Mouse (Mus musculus): ENCODE results near the gene 2210016F16Rik. TPM values are rescaled to one million over a fixed set of nuclear protein-coding genes. Genes with fewer than 3 reads are reported as not detected.

2210016F16Rik gene
- polyA plus RNA-seq, 1 experiment from 2014 or later, result 27.6 TPM

DNA sequence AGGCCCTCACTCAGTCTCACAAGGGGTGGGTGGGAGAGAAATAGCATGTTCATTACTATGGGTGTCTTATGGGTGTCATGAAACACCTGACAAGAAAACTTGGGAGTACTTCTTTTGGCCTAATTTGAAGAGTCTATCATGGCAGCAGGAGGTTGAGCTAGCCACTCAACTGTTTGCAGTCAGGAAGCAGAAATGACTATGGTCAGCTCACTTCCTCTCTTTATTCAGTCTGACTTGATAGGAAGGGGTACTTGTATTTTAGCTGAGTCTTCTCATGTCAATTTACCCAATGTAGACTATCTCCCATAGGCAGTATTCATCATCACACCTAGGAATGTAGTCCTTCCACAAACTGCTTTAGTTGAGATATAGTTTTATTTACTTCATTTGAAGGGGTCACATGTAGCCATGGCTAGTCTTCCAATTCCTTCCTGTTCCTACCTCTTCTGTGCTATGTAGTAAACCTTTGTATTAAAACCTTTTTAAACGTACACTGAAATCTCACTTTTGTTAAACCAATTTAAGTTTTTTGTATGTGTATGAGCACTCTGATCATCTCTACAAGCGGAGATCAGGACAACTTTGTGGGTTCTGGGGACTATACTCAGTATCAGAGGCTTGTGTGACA is 4.4 kb upstream of the 2210016F16Rik start:
- WGBS, result 83% methylated on average over 2 of the region's 2 CpGs

DNA sequence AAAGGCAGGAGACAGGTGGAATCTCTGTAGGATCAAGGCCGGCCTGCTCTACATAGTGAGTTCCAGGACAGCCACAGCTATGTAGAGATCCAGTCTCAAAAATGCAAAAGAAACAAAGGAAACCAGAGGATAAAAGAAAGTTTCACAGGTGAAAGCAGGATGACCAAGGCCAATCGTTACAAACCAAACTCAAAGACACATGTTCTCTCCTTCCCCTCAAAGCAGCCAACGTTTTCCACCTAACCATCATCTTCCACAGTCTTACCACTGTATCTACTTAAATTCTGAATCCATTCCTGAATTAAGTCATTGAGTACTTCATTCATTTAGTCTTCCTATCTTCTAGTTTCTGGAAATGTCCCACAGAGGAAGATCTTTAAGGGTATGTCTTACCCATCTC is 3.4 kb upstream of the 2210016F16Rik start:
- H3K27ac ChIP-seq (ENCODE audit: low read depth, low read length), result no peak overlapping the region
- H3K4me2 ChIP-seq (ENCODE audit: low read depth, low read length, severe bottlenecking), result no peak overlapping the region
- H3K9me3 ChIP-seq (ENCODE audit: control insufficient read depth, low read length), result no peaks in the 10 kb centered on the region
- no peak overlapping the region for H3K9ac ChIP-seq (ENCODE audit: low read length)
- WGBS, result 49% methylated on average over 3 of the region's 3 CpGs
- no peak overlapping the region for H3K4me3 ChIP-seq (ENCODE audit: low read depth, low read length)
- H3K36me3 ChIP-seq (ENCODE audit: control insufficient read depth, insufficient read depth, low read length), result peaks cover 6% of the 10 kb centered on the region; the same call in 1 of the 2 replicates
- no peak for DNase-seq (ENCODE audit: low spot score)
- H3K27me3 ChIP-seq (ENCODE audit: control insufficient read depth, insufficient read depth, low read length), result no peaks in the 10 kb centered on the region
- H3K4me1 ChIP-seq (replicated peaks; ENCODE audit: control insufficient read depth, insufficient read depth, low read length), result no peaks in the 10 kb centered on the region
- 0 out of 2 replicates have a peak, but pooled peaks have one; percentile 27 for ATAC-seq (replicated peaks; ENCODE audit: low FRiP score)

More for the DNA sequence above, 4.4 kb upstream of the 2210016F16Rik start:
- Histone ChIP-seq H3K27ac (ENCODE audit: low read depth, low read length) (no peak overlapping the region), H3K4me3 (ENCODE audit: low read depth, low read length) (no peak overlapping the region), H3K36me3 (ENCODE audit: control insufficient read depth, insufficient read depth, low read length) (peaks cover 11% of the 10 kb centered on the region), H3K9me3 (ENCODE audit: control insufficient read depth, low read length) (no peaks in the 10 kb centered on the region), H3K4me1 (replicated peaks; ENCODE audit: control insufficient read depth, insufficient read depth, low read length) (no peaks in the 10 kb centered on the region), H3K9ac (ENCODE audit: low read length) (no peak overlapping the region), H3K27me3 (ENCODE audit: control insufficient read depth, insufficient read depth, low read length) (no peaks in the 10 kb centered on the region), H3K4me2 (ENCODE audit: low read depth, low read length, severe bottlenecking) (no peak overlapping the region)
- DNase-seq (ENCODE audit: low spot score) (no peak), ATAC-seq (replicated peaks; ENCODE audit: low FRiP score) (no peak)

DNA sequence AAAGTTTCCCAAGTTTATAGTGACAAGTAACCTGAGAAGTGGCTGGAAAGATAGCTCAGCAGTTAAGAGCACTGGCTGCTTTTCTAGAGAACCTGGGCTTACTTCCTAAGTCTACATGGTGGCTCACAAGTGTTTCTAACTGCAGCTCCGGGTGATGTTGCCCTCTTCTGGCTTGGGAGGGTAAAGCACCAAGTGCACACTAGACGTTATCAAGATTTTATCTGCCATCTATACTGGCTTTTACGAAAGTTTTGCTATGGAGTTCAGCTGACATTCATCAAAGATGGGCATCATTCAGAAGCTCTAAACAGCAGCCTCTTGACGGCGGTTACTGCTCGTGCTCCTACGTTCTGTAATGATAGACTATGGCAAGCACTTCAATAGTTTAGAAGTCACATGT is 2.9 kb upstream of the 2210016F16Rik start:
- Histone ChIP-seq H3K9me3 (ENCODE audit: control insufficient read depth, low read length) (no peaks in the 10 kb centered on the region), H3K4me2 (ENCODE audit: low read depth, low read length, severe bottlenecking) (no peak overlapping the region), H3K27ac (ENCODE audit: low read depth, low read length) (no peak overlapping the region), H3K9ac (ENCODE audit: low read length) (no peak overlapping the region), H3K27me3 (ENCODE audit: control insufficient read depth, insufficient read depth, low read length) (no peaks in the 10 kb centered on the region), H3K36me3 (ENCODE audit: control insufficient read depth, insufficient read depth, low read length) (peaks cover 6% of the 10 kb centered on the region; the same call in 1 of the 2 replicates), H3K4me1 (replicated peaks; ENCODE audit: control insufficient read depth, insufficient read depth, low read length) (no peaks in the 10 kb centered on the region), H3K4me3 (ENCODE audit: low read depth, low read length) (no peak overlapping the region)
- 0 out of 2 replicates have a peak, but pooled peaks have one; percentile 43 for ATAC-seq (replicated peaks; ENCODE audit: low FRiP score)
- WGBS, result 20% methylated on average over 7 of the region's 7 CpGs
- DNase-seq (ENCODE audit: low spot score), result peak; percentile 83

DNA sequence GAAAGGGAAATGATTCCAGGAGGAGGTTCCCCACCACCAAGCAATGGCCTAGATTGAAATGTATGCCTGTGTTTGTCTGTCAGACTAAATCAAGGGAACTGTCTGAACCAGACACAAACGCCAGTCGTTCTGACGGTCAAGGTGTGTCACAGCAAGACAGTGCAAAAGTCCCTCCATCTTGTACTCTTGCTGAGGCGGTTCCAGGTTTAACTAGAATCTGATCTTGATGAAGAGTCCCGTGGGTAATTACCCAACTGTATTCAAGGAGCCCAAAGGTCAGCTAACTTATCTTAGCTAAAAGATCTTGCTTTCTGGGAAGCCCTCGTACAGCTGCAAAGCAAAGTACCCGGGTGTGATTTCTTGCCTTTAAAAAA is 509 bp upstream of the 2210016F16Rik start:
- no peak overlapping the region for H3K4me3 ChIP-seq (ENCODE audit: low read depth, low read length)
- H3K27ac ChIP-seq (ENCODE audit: low read depth, low read length), result no peak overlapping the region
- H3K9ac ChIP-seq (ENCODE audit: low read length), result peak overlapping the region; percentile 72; the same call in 1 of the 2 replicates
- H3K9me3 ChIP-seq (ENCODE audit: control insufficient read depth, low read length), result peaks cover 13% of the 10 kb centered on the region; the same call in 1 of the 2 replicates
- 81% methylated on average over 7 of the region's 7 CpGs for WGBS
- peak overlapping the region; percentile 77 for H3K4me2 ChIP-seq (ENCODE audit: low read depth, low read length, severe bottlenecking)
- peaks cover 15% of the 10 kb centered on the region for H3K36me3 ChIP-seq (ENCODE audit: control insufficient read depth, insufficient read depth, low read length)
- ATAC-seq (replicated peaks; ENCODE audit: low FRiP score) (no peak; the same call in 1 of the 2 replicates), DNase-seq (ENCODE audit: low spot score) (no peak)
- H3K4me1 ChIP-seq (replicated peaks; ENCODE audit: control insufficient read depth, insufficient read depth, low read length), result no peaks in the 10 kb centered on the region
- no peaks in the 10 kb centered on the region for H3K27me3 ChIP-seq (ENCODE audit: control insufficient read depth, insufficient read depth, low read length)

DNA sequence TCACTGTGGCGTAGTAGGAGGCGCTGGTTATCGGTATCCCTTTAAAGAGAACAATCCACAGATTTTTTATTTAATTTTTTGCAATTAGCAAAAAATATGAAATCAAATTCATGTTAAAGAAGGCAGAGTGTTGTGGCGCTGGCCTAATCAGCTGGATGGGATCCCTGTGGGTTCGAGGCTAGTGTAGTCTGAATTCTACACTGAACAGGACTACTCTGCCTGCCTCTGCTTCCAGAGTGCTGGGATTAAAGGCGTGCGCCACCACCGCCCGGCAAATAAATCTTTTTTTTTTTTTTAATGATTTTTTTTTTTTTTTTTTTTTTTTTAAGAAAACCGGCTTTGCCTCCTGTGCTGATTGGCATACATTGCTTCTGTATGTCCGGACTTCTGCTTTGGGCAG is 654 bp downstream of the 2210016F16Rik start:
- peak overlapping the region; percentile 77 for H3K4me2 ChIP-seq (ENCODE audit: low read depth, low read length, severe bottlenecking)
- 56% methylated on average over 11 of the region's 11 CpGs for WGBS
- H3K27ac ChIP-seq (ENCODE audit: low read depth, low read length), result no peak overlapping the region

DNA sequence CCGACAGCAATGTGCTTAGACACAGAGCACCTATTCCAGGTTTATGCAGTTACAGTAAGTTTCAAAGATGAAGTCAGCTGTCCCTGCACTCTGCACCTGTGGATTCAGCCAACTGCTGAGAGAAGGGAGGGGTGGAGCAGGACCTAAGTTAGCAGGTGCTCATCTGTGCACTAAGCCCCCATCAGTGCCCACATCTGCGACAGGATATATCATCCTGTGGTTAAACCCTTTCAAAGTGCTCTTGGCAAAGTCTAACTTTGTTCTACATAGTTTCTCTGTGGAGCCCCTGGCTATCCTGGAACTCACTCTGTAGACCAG is 11.9 kb downstream of the 2210016F16Rik start:
- Histone ChIP-seq H3K27ac (ENCODE audit: low read depth, low read length) (no peak overlapping the region), H3K9ac (ENCODE audit: low read length) (no peak overlapping the region), H3K4me1 (replicated peaks; ENCODE audit: control insufficient read depth, insufficient read depth, low read length) (no peaks in the 10 kb centered on the region), H3K9me3 (ENCODE audit: control insufficient read depth, low read length) (no peaks in the 10 kb centered on the region), H3K36me3 (ENCODE audit: control insufficient read depth, insufficient read depth, low read length) (no peaks in the 10 kb centered on the region), H3K4me3 (ENCODE audit: low read depth, low read length) (no peak overlapping the region), H3K27me3 (ENCODE audit: control insufficient read depth, insufficient read depth, low read length) (no peaks in the 10 kb centered on the region), H3K4me2 (ENCODE audit: low read depth, low read length, severe bottlenecking) (no peak overlapping the region)
- no peak for ATAC-seq (replicated peaks; ENCODE audit: low FRiP score)
- no peak for DNase-seq (ENCODE audit: low spot score)
- 91% methylated on average over 2 of the region's 2 CpGs for WGBS

More for the DNA sequence above, 654 bp downstream of the 2210016F16Rik start:
- Histone ChIP-seq H3K27me3 (ENCODE audit: control insufficient read depth, insufficient read depth, low read length) (no peaks in the 10 kb centered on the region), H3K9me3 (ENCODE audit: control insufficient read depth, low read length) (peaks cover 17% of the 10 kb centered on the region; the same call in 1 of the 2 replicates), H3K4me1 (replicated peaks; ENCODE audit: control insufficient read depth, insufficient read depth, low read length) (no peaks in the 10 kb centered on the region), H3K9ac (ENCODE audit: low read length) (peak overlapping the region; percentile 72), H3K36me3 (ENCODE audit: control insufficient read depth, insufficient read depth, low read length) (peaks cover 15% of the 10 kb centered on the region), H3K4me3 (ENCODE audit: low read depth, low read length) (peak overlapping the region; percentile 60)
- no peak for DNase-seq (ENCODE audit: low spot score)
- ATAC-seq (replicated peaks; ENCODE audit: low FRiP score), result peak; percentile 57

GRCm38 (mm10) chr13:58372278-58373152 is 12.5 kb downstream of the 2210016F16Rik start:
- DNase-seq (ENCODE audit: low spot score), result no peak
- ATAC-seq (replicated peaks; ENCODE audit: low FRiP score), result no peak
- Histone ChIP-seq H3K4me1 (replicated peaks; ENCODE audit: control insufficient read depth, insufficient read depth, low read length) (no peaks in the 10 kb centered on the region), H3K4me2 (ENCODE audit: low read depth, low read length, severe bottlenecking) (no peak overlapping the region), H3K27ac (ENCODE audit: low read depth, low read length) (no peak overlapping the region), H3K27me3 (ENCODE audit: control insufficient read depth, insufficient read depth, low read length) (no peaks in the 10 kb centered on the region), H3K36me3 (ENCODE audit: control insufficient read depth, insufficient read depth, low read length) (no peaks in the 10 kb centered on the region), H3K4me3 (ENCODE audit: low read depth, low read length) (no peak overlapping the region), H3K9ac (ENCODE audit: low read length) (no peak overlapping the region), H3K9me3 (ENCODE audit: control insufficient read depth, low read length) (no peaks in the 10 kb centered on the region)
- 93% methylated on average over 5 of the region's 5 CpGs for WGBS

DNA sequence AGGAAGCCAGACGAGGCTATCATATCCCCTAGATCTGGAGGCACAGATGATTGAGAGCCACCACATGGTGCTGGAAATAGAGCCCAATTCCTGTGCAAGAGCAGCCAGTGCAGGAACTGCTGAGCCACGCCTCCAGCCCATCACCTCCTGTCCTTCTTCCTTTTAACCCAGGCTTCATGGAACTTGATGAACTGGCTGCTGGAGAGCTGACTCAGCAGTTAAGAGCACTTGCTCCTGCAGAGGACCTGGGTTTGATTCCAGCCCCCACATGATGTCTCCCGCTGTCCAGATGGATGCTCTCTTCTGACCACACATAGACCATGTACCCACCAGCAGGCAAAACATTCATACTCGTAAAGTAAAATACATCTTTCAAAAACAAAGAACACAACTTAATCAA is 16.2 kb downstream of the 2210016F16Rik start:
- ATAC-seq (replicated peaks; ENCODE audit: low FRiP score) (no peak), DNase-seq (ENCODE audit: low spot score) (no peak)
- Histone ChIP-seq H3K4me1 (replicated peaks; ENCODE audit: control insufficient read depth, insufficient read depth, low read length) (no peaks in the 10 kb centered on the region), H3K9ac (ENCODE audit: low read length) (no peak overlapping the region), H3K36me3 (ENCODE audit: control insufficient read depth, insufficient read depth, low read length) (no peaks in the 10 kb centered on the region), H3K9me3 (ENCODE audit: control insufficient read depth, low read length) (no peaks in the 10 kb centered on the region), H3K4me2 (ENCODE audit: low read depth, low read length, severe bottlenecking) (no peak overlapping the region), H3K27me3 (ENCODE audit: control insufficient read depth, insufficient read depth, low read length) (no peaks in the 10 kb centered on the region), H3K27ac (ENCODE audit: low read depth, low read length) (no peak overlapping the region), H3K4me3 (ENCODE audit: low read depth, low read length) (no peak overlapping the region)
- WGBS, result 83% methylated on average over 4 of the region's 4 CpGs

All from forebrain, embryonic 11.5 days (tissue).